Mouse (Mus musculus) heart, postnatal 0 days (tissue): ENCODE data around the gene Man2c1.

ENCODE experiments used
- CTCF ChIP-seq: IDR thresholded peaks from 2 replicates; pipeline ENCODE4 v1.5.1; 2016; ENCODE audit warnings: antibody characterized with exemption, control low read depth, low read depth
- EP300 ChIP-seq: IDR thresholded peaks from 2 replicates; pipeline ENCODE4 v1.6.1; 2016; ENCODE audit warnings: antibody characterized with exemption, low read depth

DNA sequence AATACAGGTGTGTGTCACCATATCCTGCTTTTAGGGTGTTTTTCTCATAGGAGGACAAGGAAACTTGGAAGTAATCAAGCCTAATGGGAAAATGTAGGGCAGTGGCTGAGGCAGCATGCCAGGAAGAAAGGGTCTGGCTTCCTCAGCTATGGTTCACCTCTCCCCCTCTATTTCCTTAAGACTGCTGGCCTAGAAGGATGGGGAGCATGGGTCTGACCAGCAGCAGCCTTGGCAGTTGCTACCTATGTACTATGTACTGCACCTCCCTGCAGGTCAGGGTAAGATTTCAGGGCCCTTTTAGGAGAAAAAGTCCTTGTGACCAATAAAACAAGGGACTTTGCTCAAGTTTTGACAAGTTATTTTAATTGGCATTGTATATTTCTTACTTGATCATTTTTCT is 849 bp upstream of the Man2c1 start:
- TF ChIP-seq CTCF (no peak), EP300 (no peak)
